Mouse (Mus musculus) forebrain, embryonic 12.5 days (tissue): ENCODE data around the gene Lnpep. TPM values are rescaled to one million over a fixed set of nuclear protein-coding genes. Genes with fewer than 3 reads are reported as not detected.
"Not testable (repeated sequence)": the region's sequence is repeated elsewhere in the genome, so short reads cannot be mapped to it uniquely, and the experiment has no call there.

Source experiments
- ATAC-seq: fragments of 200-750 bp; cut with Nextera tagmentation; 2 replicates; pipeline ENCODE4 v1.8.0; 2017; ENCODE audit warnings: moderate TSS enrichment; ENCODE audit not compliant: low FRiP score
- H3K27ac ChIP-seq: fragments of 300-500 bp; sonication (generic); 2 replicates; pipeline ENCODE4 v1.5.1; 2016; ENCODE audit warnings: mild to moderate bottlenecking
- H3K27me3 ChIP-seq: fragments of 300-500 bp; sonication (generic); 2 replicates; pipeline ENCODE4 v1.6.1; 2016; ENCODE audit warnings: mild to moderate bottlenecking
- H3K36me3 ChIP-seq: fragments of 300-500 bp; sonication (generic); replicated peaks from 2 replicates; pipeline ENCODE4 v1.6.1; 2016; ENCODE audit warnings: mild to moderate bottlenecking
- H3K4me1 ChIP-seq: fragments of 300-500 bp; sonication (generic); 2 replicates; pipeline ENCODE4 v1.6.1; 2016
- H3K4me2 ChIP-seq: fragments of 300-500 bp; sonication (generic); 2 replicates; pipeline ENCODE4 v1.6.1; 2016; ENCODE audit warnings: mild to moderate bottlenecking, moderate library complexity
- H3K4me3 ChIP-seq: fragments of 300-500 bp; sonication (generic); replicated peaks from 2 replicates; pipeline ENCODE4 v1.5.1; 2016; ENCODE audit warnings: mild to moderate bottlenecking
- H3K9ac ChIP-seq: fragments of 300-500 bp; sonication (generic); 2 replicates; pipeline ENCODE4 v1.6.1; 2016; ENCODE audit warnings: mild to moderate bottlenecking
- H3K9me3 ChIP-seq: fragments of 300-500 bp; sonication (generic); 2 replicates; pipeline ENCODE4 v1.6.1; 2016
- WGBS: fragments of 180-500 bp; shearing (Covaris S2); methylation state at CpG from one replicate; pipeline ENCODE4 v1.1.7; 2016; 5-methylcytosine and 5-hydroxymethylcytosine counted together
- polyA plus RNA-seq: library from polyadenylated mRNA; unstranded; fragments of >200 nt; fragmentation: Nextera tagmentation; extraction: Ambion mirVana; gene quantifications from 2 replicates; pipeline ENCODE4 v1.2.1, GENCODE M21; 2016

The Lnpep gene
- polyA plus RNA-seq, 1 experiment from 2014 or later = 10.6 TPM

DNA sequence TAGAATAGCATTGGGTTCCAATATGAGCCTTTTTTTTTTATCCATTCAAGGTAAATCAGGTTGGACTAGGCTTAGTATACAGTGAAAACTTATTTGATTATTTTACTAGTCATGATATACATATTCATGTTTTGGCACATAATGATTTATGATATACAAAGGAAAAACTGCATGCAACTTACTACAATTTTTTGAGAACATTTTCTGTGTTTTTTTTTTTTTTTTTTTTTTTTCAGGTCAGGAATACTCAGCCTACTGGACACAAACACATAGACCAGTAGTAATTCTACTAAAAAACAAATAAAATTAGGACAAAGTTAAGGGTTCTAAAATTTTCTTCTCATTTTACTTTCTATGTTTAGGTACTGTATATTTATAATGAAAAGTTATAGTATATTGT is 93.5 kb downstream of the Lnpep start:
- ATAC-seq = no peak
- Histone ChIP-seq H3K4me1 (no peaks in the 10 kb centered on the region), H3K4me2 (no peak overlapping the region), H3K9ac (no peak overlapping the region), H3K27ac (no peak overlapping the region), H3K36me3 (peaks cover 30% of the 10 kb centered on the region), H3K4me3 (no peak overlapping the region), H3K9me3 (no peaks in the 10 kb centered on the region), H3K27me3 (no peaks in the 10 kb centered on the region)

DNA sequence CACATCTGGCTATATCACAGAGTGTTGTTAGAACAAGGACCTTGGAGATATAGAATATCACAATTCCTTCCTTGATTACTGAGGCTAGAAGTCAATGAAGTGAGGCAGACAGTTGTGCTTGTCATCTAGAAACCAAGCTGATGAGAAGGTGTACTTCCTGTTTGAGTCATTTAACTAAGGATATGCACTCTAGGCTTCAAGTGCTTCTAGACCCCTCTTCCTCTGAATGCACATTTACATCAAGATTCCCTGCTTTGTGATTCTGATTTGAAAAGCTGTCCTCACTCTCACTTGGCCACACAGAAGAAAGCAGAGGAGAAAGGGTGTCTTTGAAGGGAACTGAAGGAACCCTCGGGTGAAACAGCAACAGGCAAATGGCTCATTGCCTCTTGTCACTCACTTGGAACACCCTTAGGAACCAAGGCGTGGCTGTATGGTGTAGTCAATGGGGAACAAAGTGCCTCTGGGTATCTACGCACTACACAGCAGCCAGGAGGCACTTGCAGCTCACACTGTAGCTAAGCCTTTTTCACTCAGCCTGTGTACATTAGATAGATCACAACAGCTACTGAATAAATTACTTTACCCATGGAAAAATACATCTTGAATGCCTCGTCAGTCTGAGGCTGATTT is 108.3 kb downstream of the Lnpep start:
- H3K9me3 ChIP-seq = no peaks in the 10 kb centered on the region
- H3K4me2 ChIP-seq = no peak overlapping the region
- no peak overlapping the region for H3K27ac ChIP-seq
- no peak overlapping the region for H3K9ac ChIP-seq
- no peaks in the 10 kb centered on the region for H3K27me3 ChIP-seq
- no peaks in the 10 kb centered on the region for H3K4me1 ChIP-seq
- no peak overlapping the region for H3K4me3 ChIP-seq
- 69% methylated on average over 4 of the region's 4 CpGs for WGBS
- no peak for ATAC-seq
- no peaks in the 10 kb centered on the region for H3K36me3 ChIP-seq

DNA sequence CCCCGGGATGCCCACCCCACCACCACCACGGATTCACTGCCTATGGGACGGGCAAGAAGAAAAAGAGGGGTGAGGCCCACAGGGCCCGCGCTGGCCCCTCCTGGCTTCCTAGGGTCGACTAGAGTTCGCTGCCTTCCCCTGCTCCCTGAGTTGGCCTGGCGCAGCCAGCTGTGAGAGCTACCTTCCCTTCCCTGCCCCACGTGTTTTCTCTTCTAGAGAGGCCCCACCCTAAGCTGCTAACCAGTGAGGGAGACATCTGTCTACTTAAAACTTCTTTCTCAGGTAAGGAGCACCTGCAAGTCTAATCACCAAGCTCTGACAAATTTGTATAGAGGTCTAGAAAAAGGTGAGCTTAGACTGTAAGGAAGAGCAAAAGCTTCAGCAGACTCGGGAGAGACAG is 118.2 kb downstream of the Lnpep start:
- Histone ChIP-seq H3K9ac (no peak overlapping the region), H3K4me3 (no peak overlapping the region), H3K27ac (no peak overlapping the region), H3K4me1 (no peaks in the 10 kb centered on the region), H3K4me2 (no peak overlapping the region), H3K27me3 (no peaks in the 10 kb centered on the region), H3K9me3 (no peaks in the 10 kb centered on the region), H3K36me3 (no peaks in the 10 kb centered on the region)
- 90% methylated on average over 10 of the region's 10 CpGs for WGBS
- no peak for ATAC-seq

DNA sequence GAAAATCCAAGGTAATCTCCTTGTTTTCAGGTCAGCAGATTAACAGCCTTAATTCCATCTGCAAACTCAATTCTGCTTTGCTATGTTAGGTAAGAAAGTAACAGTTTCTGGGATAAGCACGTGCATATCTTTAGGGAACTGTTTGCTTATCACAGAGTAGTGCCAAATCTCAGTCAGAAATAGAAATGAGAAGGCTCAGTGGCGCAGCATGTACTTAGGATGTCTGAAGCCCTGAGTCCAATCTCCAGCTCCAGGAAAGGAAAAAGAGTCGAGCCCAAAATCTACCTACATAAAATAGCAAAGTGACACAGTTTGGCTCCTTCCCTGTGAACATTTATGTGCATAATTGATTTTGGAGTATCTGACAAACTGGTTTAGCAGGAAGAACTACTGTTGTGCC is 125.6 kb downstream of the Lnpep start:
- no peaks in the 10 kb centered on the region for H3K9me3 ChIP-seq
- no peak overlapping the region for H3K4me2 ChIP-seq
- 82% methylated on average over 3 of the region's 3 CpGs for WGBS
- no peak overlapping the region for H3K9ac ChIP-seq
- H3K27me3 ChIP-seq = no peaks in the 10 kb centered on the region
- ATAC-seq = no peak
- no peak overlapping the region for H3K4me3 ChIP-seq
- H3K27ac ChIP-seq = no peak overlapping the region
- no peaks in the 10 kb centered on the region for H3K4me1 ChIP-seq
- H3K36me3 ChIP-seq = no peaks in the 10 kb centered on the region

DNA sequence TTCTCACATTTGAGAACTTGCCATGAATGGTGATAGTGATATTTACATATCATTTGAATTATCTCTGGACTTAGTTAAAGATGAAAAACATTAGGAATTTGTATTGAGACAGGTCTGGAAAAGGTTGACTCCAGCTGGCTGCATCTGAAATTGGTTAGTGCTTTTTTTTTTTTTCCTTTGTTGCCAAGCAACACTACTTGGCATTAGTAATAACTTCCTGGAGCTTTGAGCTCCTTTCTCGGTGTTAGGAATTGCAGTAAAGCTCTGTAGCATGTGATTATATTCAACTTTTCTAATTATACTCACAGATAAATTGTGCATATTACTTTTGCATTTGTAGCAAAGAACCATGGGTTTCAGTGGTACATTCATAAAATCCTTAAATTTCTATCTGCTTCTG is 126.0 kb downstream of the Lnpep start:
- no peaks in the 10 kb centered on the region for H3K9me3 ChIP-seq
- no peaks in the 10 kb centered on the region for H3K36me3 ChIP-seq
- ATAC-seq = no peak
- WGBS = 42% methylated on average over 1 of the region's 1 CpGs
- H3K4me3 ChIP-seq = no peak overlapping the region
- no peaks in the 10 kb centered on the region for H3K4me1 ChIP-seq
- no peaks in the 10 kb centered on the region for H3K27me3 ChIP-seq
- no peak overlapping the region for H3K4me2 ChIP-seq
- H3K9ac ChIP-seq = no peak overlapping the region
- no peak overlapping the region for H3K27ac ChIP-seq

DNA sequence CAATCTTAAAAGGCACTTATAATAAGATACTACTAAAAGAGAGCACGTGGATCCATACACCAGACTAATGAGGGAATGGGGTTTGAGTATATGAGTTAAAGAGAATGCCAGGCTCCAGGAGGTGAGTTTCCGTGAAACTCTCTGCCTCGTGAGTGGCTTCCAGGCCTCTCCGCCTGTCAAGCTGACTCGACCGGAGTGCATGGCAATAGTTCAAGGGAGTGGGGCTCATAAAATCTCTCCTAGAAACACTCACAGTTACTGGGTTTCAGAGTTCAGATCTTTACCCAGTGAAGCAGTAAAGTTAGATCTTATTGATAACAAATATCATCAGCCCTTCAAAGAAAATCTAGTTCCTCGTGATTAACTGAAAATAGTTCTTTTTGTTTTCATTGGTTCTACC is 128.1 kb downstream of the Lnpep start:
- Histone ChIP-seq H3K9me3 (no peaks in the 10 kb centered on the region), H3K4me1 (no peaks in the 10 kb centered on the region), H3K36me3 (no peaks in the 10 kb centered on the region), H3K9ac (no peak overlapping the region), H3K27ac (no peak overlapping the region), H3K4me3 (no peak overlapping the region), H3K27me3 (no peaks in the 10 kb centered on the region), H3K4me2 (no peak overlapping the region)
- WGBS = 94% methylated on average over 7 of the region's 7 CpGs
- ATAC-seq = no peak

DNA sequence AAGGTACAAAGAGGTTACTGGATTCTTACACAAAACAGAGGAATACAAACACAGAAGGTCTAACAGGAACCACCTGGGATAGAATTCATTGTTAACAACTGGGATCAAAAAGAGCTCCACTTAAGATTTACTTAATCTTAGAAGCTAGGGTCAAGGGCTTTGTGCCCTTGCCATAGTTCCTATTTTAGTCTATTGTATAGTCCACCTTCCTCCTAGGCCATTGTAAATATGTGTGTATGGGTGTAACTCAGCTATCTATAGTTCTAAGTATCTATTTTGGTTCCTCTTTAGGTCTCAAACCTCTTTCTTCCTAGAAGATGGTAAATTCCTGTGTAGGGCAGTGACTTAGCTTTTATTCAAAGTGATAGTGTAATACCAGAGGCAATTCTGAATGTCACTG is 128.6 kb downstream of the Lnpep start:
- not testable (repeated sequence) for H3K9me3 ChIP-seq, H3K9ac ChIP-seq

DNA sequence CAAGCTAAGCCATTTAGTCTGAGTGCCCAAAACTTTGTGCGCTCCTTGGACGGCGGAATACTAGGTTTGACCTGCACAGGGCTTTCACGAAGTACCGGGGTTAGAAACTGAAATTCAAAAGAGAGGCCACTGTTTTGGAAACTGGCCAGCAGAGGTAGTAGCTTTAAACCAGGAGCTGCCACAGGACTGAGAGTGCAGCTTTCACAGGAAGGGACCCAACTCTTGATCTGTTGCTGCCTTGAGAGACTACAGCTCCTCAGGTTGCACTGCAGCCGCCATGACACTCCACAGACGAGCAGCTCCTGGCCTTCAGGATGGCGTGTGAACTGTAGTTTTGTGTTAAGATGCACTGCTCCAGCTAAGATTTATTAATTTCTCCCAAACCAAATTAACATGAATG is 132.7 kb downstream of the Lnpep start:
- no peak overlapping the region for H3K27ac ChIP-seq
- no peak for ATAC-seq
- WGBS = 92% methylated on average over 8 of the region's 8 CpGs

More for the DNA sequence above, 128.6 kb downstream of the Lnpep start:
- not testable (repeated sequence) for H3K4me1 ChIP-seq, H3K4me2 ChIP-seq, H3K27me3 ChIP-seq, H3K4me3 ChIP-seq, ATAC-seq, H3K36me3 ChIP-seq, H3K27ac ChIP-seq

DNA sequence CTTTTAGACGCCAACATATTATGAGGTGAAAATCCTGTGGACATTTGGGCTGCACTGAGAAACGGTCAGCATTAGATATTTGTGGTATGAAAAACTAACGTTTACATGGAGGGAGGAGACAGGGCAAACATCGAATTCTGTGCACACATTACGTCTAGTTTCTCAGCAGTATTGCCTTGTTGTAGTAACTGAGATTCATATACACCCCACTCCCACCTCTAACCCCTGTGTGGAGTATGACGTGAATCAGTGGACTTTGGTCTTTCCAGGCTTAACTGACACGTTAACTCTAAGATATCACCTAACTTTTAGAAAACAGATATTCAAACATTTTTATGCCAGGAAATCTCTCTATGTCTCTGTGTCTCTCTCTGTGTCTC is 133.2 kb downstream of the Lnpep start:
- H3K9me3 ChIP-seq = no peaks in the 10 kb centered on the region
- no peak overlapping the region for H3K4me2 ChIP-seq
- H3K36me3 ChIP-seq = no peaks in the 10 kb centered on the region
- H3K27ac ChIP-seq = no peak overlapping the region
- no peak for ATAC-seq
- no peaks in the 10 kb centered on the region for H3K4me1 ChIP-seq
- H3K27me3 ChIP-seq = no peaks in the 10 kb centered on the region
- no peak overlapping the region for H3K4me3 ChIP-seq
- WGBS = 87% methylated on average over 7 of the region's 7 CpGs
- no peak overlapping the region for H3K9ac ChIP-seq

More for the DNA sequence above, 132.7 kb downstream of the Lnpep start:
- Histone ChIP-seq H3K4me3 (no peak overlapping the region), H3K9me3 (no peaks in the 10 kb centered on the region), H3K4me2 (no peak overlapping the region), H3K9ac (no peak overlapping the region), H3K4me1 (no peaks in the 10 kb centered on the region), H3K27me3 (no peaks in the 10 kb centered on the region), H3K36me3 (no peaks in the 10 kb centered on the region)

DNA sequence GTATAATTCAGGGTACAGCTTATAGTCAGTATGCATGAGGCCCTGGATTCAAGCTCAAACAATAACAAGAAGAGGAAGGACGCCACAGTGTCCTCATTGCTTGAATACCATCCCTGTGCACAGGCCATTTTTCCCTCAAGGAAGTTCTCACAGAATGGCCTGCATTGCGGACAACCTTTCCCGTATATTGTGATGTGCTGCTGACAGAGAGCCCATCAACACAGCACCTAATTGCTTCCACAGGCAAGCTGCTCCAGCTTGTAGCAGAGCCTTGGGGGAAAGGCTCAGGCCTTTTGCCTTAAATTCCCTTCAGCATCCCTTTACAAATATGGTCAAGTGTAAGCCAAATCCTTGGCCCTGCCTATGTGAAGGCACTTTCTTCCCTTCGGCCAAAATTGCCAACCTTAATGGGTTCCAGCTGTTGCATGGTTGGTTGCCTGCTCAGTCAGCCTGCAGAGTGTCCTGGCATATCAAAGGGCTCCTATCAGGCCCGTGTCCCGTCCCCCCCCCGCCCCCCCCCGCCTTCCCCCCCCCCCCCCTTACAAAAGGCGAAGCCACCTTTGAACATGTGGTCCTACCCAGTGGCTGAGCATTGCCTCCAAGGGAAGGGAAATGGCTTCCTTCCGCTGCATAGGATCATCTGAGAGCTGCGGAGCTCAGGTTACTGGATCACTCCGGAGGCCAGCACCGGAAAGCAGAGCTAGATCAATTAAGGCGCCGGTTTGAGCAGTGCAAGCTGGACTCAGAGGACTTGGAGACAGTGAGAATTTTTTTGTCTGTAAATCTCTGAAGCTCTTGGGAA is 133.8 kb downstream of the Lnpep start:
- no peak for ATAC-seq
- Histone ChIP-seq H3K36me3 (no peaks in the 10 kb centered on the region), H3K4me2 (no peak overlapping the region), H3K27ac (no peak overlapping the region), H3K9me3 (no peaks in the 10 kb centered on the region), H3K27me3 (no peaks in the 10 kb centered on the region), H3K4me3 (no peak overlapping the region), H3K4me1 (no peaks in the 10 kb centered on the region), H3K9ac (no peak overlapping the region)
- WGBS = 71% methylated on average over 12 of the region's 15 CpGs

DNA sequence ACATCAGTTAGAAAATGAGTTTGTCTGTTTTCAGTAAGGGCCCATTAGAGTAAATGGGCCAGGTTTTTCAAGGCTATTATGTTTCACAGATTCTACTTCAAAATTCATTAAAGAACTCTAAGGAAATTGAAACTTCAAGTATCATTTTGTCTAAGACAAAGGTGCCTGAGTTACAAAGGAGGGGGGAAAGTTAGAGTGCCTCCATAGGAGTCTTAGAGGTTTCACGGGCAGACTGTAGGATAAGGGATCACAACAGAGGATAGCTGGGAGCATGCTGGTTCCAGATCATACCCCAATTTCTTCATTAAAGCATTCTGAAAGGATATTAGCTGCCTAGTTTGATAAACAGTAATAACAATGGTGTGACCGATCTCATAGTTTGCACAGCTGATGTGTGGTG is 139.1 kb downstream of the Lnpep start:
- no peak for ATAC-seq
- Histone ChIP-seq H3K36me3 (no peaks in the 10 kb centered on the region), H3K4me2 (no peak overlapping the region), H3K9me3 (no peaks in the 10 kb centered on the region), H3K4me1 (no peaks in the 10 kb centered on the region), H3K9ac (no peak overlapping the region), H3K4me3 (no peak overlapping the region), H3K27me3 (no peaks in the 10 kb centered on the region), H3K27ac (no peak overlapping the region)
- WGBS = 56% methylated on average over 2 of the region's 2 CpGs
